Mouse (Mus musculus) monocyte, adult 2 months (primary cell): Measurements from ENCODE around the gene Lrrc1.

Experiments used
- DNase-seq, 2 experiments: peaks; one replicate each; pipeline ENCODE4 v3.0.0; 2022; ENCODE audit warnings: low spot score in 2 of 2, low read depth in 1 of 2

Gene Lrrc1

DNA sequence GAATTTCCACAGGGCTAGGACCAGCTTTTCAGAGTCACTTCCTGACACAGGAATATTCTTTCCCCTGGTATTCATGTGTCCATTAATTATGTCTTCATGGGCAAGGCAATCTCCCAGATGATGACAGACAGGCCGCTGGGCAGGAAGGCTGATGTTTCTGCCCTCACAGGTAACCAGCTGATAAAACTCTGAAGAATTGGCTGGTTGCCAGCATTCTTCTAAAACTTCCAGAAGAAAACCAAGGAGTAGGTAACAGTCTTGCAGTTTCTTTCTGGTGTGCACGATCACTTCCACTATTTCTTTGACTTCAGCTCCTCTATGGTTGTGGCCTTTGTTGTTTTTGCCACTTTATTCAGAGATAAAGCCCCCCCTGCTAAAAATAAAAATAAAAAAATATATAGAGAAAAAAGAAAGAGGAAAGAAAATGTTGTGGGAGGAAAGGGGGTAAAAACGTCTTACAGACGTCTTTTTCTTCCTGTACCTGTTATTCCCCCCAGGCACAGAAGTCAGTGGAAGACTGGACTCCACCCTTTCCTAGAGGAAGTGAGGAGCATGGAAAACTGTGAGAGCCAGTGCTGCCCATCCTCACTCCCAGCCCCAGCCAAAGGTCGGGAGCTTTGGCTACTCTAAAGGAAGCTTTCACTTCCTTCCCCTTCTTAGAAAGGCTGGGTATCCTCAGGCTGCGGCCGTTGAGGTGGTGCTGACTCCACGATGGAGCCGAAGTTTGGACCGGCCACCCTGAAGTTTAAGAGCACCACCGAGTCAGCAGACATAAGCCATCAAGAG, 115.2 kb downstream of the Lrrc1 start:
- no peak for DNase-seq

- no peak for DNase-seq
Observed at GRCm38 (mm10) chr9:77428748-77429140, 115.9 kb downstream of the Lrrc1 start.

DNA sequence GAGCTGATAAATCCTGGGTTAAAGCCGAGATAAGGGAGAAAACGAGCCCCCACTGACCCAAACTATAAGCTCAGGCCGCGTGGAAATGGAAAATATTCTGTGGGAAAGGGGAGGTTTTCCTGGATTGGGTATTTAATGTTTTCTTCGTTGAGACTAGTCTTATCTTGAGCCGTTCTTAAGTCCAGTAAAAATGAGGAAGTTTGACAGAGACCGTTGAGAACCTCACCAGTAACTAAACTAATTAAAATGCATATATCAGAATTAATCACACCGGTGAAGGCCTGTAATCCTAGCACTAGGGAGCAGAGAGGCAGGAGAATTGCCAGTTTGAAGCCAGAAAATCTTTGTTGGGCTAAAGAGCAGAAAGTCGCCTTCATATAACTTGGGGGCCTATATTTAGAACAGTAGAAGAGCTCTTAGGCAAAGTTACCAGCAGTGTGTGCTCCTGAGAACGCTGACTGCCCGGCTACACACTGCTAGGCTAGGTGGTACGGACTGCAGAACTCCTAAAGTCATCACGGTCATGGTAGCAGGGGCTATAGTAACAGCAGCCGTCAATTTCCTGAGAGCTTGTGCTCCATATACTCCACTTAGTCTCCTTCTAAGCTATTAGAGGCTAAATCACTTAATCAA, 116.4 kb downstream of the Lrrc1 start:
- DNase-seq = no peak

DNA sequence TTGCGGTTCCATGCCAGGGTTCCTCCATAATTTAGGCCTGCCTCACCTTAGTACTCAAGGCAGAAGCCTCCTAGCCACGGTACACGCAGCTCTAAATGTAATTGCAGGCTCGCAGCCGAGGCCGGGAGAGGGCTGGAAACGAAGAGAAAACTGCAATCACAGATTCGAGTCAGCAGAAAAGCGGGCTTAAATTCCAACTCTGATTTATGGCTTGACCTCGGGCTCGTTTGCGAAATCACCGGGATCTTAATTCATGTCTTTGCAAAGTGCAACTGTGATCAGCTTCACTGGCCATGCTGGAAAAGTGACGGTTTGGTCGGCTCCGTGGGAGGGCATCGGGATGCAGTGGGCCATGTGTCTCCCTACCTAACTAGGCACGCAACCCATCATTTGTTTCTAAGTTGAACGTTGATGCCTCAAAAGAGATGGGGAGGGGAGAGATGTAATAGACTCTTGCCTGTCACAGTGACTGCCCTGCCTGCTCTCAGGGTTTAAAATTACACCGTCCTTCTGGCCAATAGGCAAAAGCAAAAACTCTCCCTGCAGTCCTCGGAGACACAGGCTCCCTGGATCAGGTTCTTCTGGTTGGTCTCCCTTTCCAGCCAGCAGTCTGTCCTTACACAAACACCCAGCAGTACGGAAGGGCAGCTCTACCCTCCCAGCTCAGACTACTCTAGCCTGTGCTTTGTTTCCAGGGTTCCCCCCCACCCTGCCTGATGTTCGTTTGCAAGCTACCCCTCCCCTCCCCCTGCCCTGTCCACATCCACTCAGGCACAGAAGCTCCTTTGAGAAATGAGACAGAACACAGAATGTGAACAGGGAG, 117.2 kb downstream of the Lrrc1 start:
- DNase-seq = no peak

GRCm38 (mm10) chr9:77426110-77426509, 118.6 kb downstream of the Lrrc1 start:
- no peak for DNase-seq

DNA sequence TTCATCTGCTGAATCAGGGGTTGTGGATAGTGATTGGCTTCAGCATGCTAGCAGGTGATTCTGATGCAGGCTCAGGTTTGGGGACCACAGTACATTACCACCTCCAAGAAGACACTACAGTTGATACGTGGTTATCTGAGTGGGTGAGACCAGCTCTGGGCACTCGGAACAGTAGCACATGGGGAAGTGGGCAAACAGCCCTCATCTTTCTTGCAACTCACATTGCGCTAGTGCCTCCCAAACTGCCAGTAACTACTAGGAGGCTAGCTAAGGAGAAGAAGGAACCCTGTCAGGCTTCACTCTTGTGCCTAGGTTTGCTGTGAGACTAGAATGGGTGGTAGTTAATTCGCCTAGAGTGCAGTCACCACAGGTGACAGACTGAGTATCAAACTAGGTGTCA, 119.1 kb downstream of the Lrrc1 start:
- no peak for DNase-seq

- DNase-seq = no peak
Observed at GRCm38 (mm10) chr9:77420200-77420585, 124.5 kb downstream of the Lrrc1 start.

DNA sequence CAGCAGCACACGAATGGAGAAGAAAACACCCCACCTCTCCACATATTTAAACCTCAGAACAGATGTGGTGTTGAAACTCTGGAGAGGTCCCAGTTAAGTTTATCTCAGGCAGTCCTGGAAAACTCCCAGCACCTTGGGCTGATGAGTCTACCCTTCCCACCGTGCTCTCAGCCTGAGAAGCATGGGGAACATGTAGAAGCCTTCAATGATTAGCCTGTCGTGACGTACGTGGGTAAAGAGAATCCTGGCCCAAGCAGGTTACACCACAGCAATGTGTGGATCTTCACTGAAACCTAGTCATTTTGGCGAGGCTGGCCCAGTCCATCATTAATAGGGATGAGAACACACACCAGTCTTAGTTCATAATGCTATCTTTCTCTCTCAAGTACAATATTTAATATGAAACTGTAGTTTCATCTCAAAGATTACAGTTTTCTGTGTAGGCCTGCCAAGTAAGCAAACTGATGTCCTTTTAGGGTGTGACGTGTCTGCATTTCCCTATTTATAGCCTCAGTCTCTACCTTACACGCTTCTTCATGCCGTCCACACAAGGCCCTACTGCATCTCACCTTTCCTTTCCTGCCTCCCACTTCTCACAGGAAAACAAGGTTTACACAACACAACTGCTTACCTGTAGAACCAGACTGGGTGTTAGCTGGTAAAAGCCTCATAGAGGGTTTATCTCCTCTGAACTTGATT, 125.0 kb downstream of the Lrrc1 start:
- DNase-seq = no peak

DNA sequence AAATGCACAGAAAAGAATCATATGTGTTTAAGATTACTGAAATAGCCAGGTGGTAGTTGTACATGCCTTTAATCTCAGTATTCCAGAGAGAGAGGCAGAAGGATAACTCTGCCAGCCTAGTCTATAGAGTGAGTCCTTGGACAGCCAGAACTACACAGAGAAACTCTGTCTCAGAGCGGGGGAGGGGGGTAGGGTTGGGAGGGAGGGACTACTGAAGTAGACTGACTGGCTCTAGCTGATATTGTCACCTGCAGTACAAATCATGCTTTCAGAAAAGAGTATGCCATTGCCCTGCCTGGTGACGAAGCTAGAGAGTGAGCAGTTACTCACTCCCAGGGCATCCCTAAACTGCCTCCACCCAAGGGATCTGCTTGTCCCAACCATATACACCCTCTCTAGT, 125.9 kb downstream of the Lrrc1 start:
- DNase-seq = no peak

DNA sequence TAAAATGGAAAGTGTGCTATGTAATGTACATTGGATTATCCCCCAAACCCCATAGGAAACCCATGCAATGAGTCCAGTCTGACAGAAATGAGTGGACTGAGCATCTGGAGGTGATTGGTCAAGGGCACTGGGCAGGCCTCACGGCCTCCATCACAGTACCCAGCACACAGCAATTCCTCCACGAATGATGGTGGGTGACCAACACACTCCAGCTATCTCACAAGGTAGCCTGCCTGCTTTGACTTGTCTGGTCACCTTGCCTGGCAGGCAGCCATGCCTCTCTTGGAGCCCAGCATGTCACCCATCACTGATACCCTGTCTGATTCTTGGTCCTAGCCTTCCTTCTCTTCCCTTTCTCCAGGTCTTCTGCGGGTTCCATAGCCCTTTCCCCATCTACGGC, 128.2 kb downstream of the Lrrc1 start:
- no peak for DNase-seq

GRCm38 (mm10) chr9:77416002-77416401, 128.7 kb downstream of the Lrrc1 start:
- no peak for DNase-seq

- DNase-seq = no peak
Observed at GRCm38 (mm10) chr9:77411830-77412425, 132.7 kb downstream of the Lrrc1 start.

- DNase-seq = no peak
Observed at GRCm38 (mm10) chr9:77410968-77411367, 133.7 kb downstream of the Lrrc1 start.

DNA sequence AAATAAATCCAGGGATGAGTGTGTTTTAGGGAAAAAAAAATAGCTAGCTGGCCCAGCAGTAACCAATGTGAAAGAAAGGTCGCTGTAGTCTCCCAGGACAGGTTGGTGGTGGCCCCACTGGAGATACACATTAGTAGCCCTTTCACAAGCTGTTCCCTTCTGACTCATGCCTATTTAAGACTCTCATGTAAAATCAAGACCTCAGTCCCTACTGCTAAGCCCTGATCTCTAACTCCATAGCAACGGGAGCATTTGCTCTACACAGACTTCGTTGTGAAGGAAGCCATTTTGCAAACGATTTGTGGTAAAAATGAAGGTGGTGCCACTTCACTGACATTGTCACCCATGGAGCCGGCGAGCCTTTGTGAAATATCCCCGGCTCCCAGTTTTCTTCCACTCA, 134.1 kb downstream of the Lrrc1 start:
- no peak for DNase-seq

DNA sequence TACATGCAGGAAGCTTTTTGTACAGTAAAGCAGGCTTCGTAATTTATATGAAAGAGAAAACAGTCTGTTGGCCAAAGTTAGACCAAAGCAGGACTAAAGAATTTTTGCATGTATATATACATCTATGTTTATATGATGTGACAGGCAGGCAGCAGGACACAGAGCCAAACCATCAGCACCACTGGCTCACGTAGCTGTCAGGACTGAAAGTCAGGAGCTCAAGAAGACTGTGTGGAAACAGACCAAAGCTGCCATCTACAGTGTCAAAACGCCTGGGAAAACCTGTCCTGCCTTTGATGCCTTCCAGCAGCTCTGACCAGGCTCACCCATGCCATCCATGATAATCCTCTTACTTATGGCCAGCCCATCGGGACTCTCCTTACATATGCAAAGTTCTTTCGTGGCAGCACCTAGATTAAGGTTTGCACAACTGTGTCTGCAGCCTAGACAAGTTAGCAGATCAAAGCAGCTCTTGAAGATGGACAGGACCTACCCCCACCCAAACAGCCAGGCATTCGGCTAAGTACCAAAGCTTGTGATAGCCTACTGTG, 136.5 kb downstream of the Lrrc1 start:
- DNase-seq = no peak

- no peak for DNase-seq
Observed at GRCm38 (mm10) chr9:77406906-77407305, 137.8 kb downstream of the Lrrc1 start.

DNA sequence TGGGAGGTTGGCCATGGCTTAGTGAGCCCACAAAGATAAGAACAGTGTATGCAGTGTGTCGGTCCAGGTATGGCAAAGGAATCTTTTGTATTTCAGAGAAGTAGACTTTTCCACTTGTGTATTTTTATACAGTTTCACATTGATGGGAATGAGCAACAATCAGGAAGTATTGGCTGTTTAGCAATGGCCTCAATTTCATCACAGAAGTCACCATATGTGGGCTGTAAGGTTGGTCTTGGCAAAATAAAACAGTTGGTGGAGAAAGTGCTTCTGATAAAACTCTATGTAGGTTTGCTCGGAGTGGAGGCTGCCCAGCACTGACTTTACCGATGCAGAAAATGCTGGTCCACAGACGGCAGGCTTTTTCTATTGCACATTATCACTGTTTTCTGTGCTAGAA, 140.2 kb downstream of the Lrrc1 start:
- no peak for DNase-seq

DNA sequence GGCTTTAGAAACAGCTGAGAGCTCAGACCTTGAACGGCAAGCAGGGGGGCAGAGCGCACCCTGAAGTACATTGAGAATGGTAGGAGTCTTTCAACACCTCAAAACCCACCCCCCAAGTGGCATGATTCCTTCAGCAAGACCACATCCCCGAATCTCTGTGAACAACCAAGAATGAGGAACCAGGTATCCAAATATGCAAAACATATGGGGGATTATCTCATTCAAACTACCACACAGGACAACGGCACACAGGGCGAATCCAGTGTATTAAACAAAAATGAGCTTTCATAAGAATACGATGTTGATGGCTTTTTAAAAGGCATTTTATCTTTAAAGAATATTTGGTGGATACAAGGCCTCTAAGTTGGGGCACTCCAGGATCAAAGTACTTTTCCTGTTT, 140.7 kb downstream of the Lrrc1 start:
- no peak for DNase-seq

GRCm38 (mm10) chr9:77402971-77403370, 141.7 kb downstream of the Lrrc1 start:
- DNase-seq = no peak

- DNase-seq = no peak
Observed at GRCm38 (mm10) chr9:77399801-77400200, 144.9 kb downstream of the Lrrc1 start.
